In the genomic region with DNA sequence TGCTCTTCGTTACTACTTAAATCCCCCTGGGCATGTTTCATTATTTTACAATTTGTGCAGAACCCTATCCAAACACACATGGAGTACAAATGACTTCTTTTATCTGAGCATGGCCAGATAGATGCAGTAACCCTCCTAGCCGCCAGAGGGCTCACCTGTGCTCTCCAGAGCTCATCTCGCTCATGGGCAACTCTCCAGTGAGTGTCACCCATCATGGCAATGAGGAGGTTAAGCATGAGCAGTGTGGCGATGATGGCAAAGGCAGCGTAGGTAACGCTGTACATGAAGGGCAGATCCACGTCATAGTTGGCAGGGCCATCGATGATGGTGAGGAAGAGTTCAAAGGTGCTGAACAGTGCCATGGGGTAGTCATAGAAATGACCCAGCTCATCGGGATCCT, we compare ENCODE assay signal across 9 mouse cellular contexts. TPM values are rescaled to one million over a fixed set of nuclear protein-coding genes. Genes with fewer than 3 reads are reported as not detected.
DNase-seq lines count a peak whose midpoint lies in the region; ATAC-seq and TF ChIP-seq lines count a peak whose summit lies in the region.
"Had no signal": no experiment of that assay in that cellular context is flagged by ENCODE, and none has a peak within 500 bp of the region (broad histone marks: within the 10 kb centered on the region; RNA-seq: fewer than 3 reads in every experiment).

No protein-coding gene starts in this region.

- H3K4me1 ChIP-seq in G1E (ENCODE audit: insufficient read depth, low read depth, low read length): peaks cover 3% of the 10 kb centered on the region; the same call in 1 of the 2 replicates
- H3K4me1 ChIP-seq in lung, postnatal 0 days (ENCODE audit: insufficient read depth, low read depth, low read length): no peaks in the 10 kb centered on the region
- no peaks in the 10 kb centered on the region for H3K4me1 ChIP-seq in stomach, postnatal 0 days (replicated peaks; ENCODE audit: control insufficient read depth, insufficient read depth)

- H3K4me2 ChIP-seq in lung, postnatal 0 days (replicated peaks; ENCODE audit: low read depth, low read length): no peak overlapping the region
- H3K4me2 ChIP-seq in stomach, postnatal 0 days (replicated peaks; ENCODE audit: low read depth): no peak overlapping the region

- 68% methylated on average over 9 of the region's 9 CpGs for WGBS in lung, postnatal 0 days
- 65% methylated on average over 9 of the region's 9 CpGs for WGBS in stomach, postnatal 0 days

- ATAC-seq in G1E (ENCODE audit: extremely low read depth, insufficient number of reproducible peaks, low FRiP score, poor library complexity, severe bottlenecking): peak; percentile 40; the same call in 1 of the 2 replicates
- ATAC-seq in lung, postnatal 0 days: no peak
- ATAC-seq in stomach, postnatal 0 days (ENCODE audit: low FRiP score, low TSS enrichment): no peak

- no peak overlapping the region for H3K9ac ChIP-seq in lung, postnatal 0 days (replicated peaks; ENCODE audit: low read depth)
- H3K9ac ChIP-seq in stomach, postnatal 0 days (ENCODE audit: low read length): no peak overlapping the region

- no peak overlapping the region for H3K4me3 ChIP-seq in G1E (ENCODE audit: low read depth, low read length)
- H3K4me3 ChIP-seq in lung, postnatal 0 days (ENCODE audit: low read depth, low read length): no peak overlapping the region
- no peak overlapping the region for H3K4me3 ChIP-seq in stomach, postnatal 0 days (ENCODE audit: low read depth, low read length)

- H3K27ac ChIP-seq in lung, postnatal 0 days (ENCODE audit: low read length): no peak overlapping the region
- H3K27ac ChIP-seq in stomach, postnatal 0 days (replicated peaks): no peak overlapping the region
- H3K27ac ChIP-seq: macrophage had no signal

- peak; percentile 80 for TF ChIP-seq CTCF in G1E (IDR thresholded peaks at IDR 0.05; ENCODE audit: low read depth, low read length)
- peak; percentile 69 for TF ChIP-seq CTCF in lung, postnatal 0 days (IDR thresholded peaks at IDR 0.05)
- TF ChIP-seq CTCF in stomach, postnatal 0 days (IDR thresholded peaks at IDR 0.05; ENCODE audit: low read depth): peak; percentile 73

- TF ChIP-seq EP300 in lung, postnatal 0 days (IDR thresholded peaks at IDR 0.05): no peak
- no peak for TF ChIP-seq EP300 in stomach, postnatal 0 days (optimal IDR thresholded peaks at IDR 0.05)

- H3K27me3 ChIP-seq in G1E (ENCODE audit: insufficient read depth, low read length): peaks cover 18% of the 10 kb centered on the region
- no peaks in the 10 kb centered on the region for H3K27me3 ChIP-seq in lung, postnatal 0 days (replicated peaks; ENCODE audit: insufficient read depth, low read length)
- no peaks in the 10 kb centered on the region for H3K27me3 ChIP-seq in stomach, postnatal 0 days (ENCODE audit: control insufficient read depth, insufficient read depth, low read length)

- H3K9me3 ChIP-seq in G1E (replicated peaks): no peaks in the 10 kb centered on the region
- H3K9me3 ChIP-seq in lung, postnatal 0 days (ENCODE audit: low read length): no peaks in the 10 kb centered on the region
- H3K9me3 ChIP-seq in stomach, postnatal 0 days (ENCODE audit: control insufficient read depth, low read length): no peaks in the 10 kb centered on the region

- DNase-seq in layer of hippocampus, adult 9-10 months (ENCODE audit: low spot score): peak; percentile 13
- DNase-seq in layer of hippocampus, adult 8-10 months (ENCODE audit: low spot score in 2 of 2): no peak
- peak; percentile 15 for DNase-seq in G1E (ENCODE audit: low spot score)
- peak; percentile 27 for DNase-seq in c-Kit-positive CD71-positive TER-119-negative erythroid progenitor cells, embryonic 14.5 days (ENCODE audit: low read depth)
- DNase-seq in lung, postnatal 0 days (ENCODE audit: low spot score): peak; percentile 22
- peak; percentile 48 for DNase-seq in stomach, postnatal 0 days (ENCODE audit: low spot score)
- DNase-seq in gastrocnemius, postnatal 25 days: no peak

- no peaks in the 10 kb centered on the region for H3K36me3 ChIP-seq in G1E (replicated peaks)
- no peaks in the 10 kb centered on the region for H3K36me3 ChIP-seq in lung, postnatal 0 days (ENCODE audit: insufficient read depth, low read length)
- no peaks in the 10 kb centered on the region for H3K36me3 ChIP-seq in stomach, postnatal 0 days (ENCODE audit: control insufficient read depth, insufficient read depth, low read length)

RNA-seq across cellular contexts. Expression of a gene that starts 13.5 kb away (rescaled TPM):
- total RNA-seq in layer of hippocampus, adult 8-10 months (2022): 1 to 10 TPM; 1.4 to 2.7 (median 1.9) TPM
- not detected in 2 replicates for total RNA-seq in G1E (2014; fragmentation: Nextera tagmentation)
- total RNA-seq in G1E (2017): 0.05 and 0.12 TPM in 2 replicates
- polyA plus RNA-seq in G1E (2012): not detected in 2 replicates
- polyA plus RNA-seq in lung, postnatal 0 days (2015; fragmentation: Nextera tagmentation; extraction: Ambion mirVana): 12.4 and 17.8 TPM in 2 replicates
- polyA plus RNA-seq in stomach, postnatal 0 days (2015; fragmentation: Nextera tagmentation; extraction: Ambion mirVana): 7.1 and 8.4 TPM in 2 replicates
- total RNA-seq in gastrocnemius, postnatal 25 days (2021): not detected
- polyA plus RNA-seq: macrophage had no signal

RNA-seq across cellular contexts. Expression of a gene that starts 17.4 kb away (rescaled TPM):
- 10 to 100 TPM; 75.3 to 83.9 (median 78.7) TPM for total RNA-seq in layer of hippocampus, adult 8-10 months (2022)
- total RNA-seq in G1E (2014; fragmentation: Nextera tagmentation) (not detected in 2 replicates), G1E (2017) (1.2 and 1.7 TPM in 2 replicates)
- 0.12 and 0.46 TPM in 2 replicates for polyA plus RNA-seq in G1E (2012)
- 5.5 and 6.2 TPM in 2 replicates for polyA plus RNA-seq in lung, postnatal 0 days (2015; fragmentation: Nextera tagmentation; extraction: Ambion mirVana)
- 23.5 and 24.3 TPM in 2 replicates for polyA plus RNA-seq in stomach, postnatal 0 days (2015; fragmentation: Nextera tagmentation; extraction: Ambion mirVana)
- 1 to 10 TPM; 1.2 to 1.6 TPM for total RNA-seq in gastrocnemius, postnatal 25 days (2021)

RNA-seq across cellular contexts. Expression of a gene that starts 57.9 kb away (rescaled TPM):
- total RNA-seq in layer of hippocampus, adult 8-10 months (2022): not detected
- total RNA-seq in G1E (2014; fragmentation: Nextera tagmentation) (not detected in 2 replicates), G1E (2017) (0.16 TPM in 1 of 2 replicates, not detected in the other)
- polyA plus RNA-seq in G1E (2012): not detected in 2 replicates
- polyA plus RNA-seq in lung, postnatal 0 days (2015; fragmentation: Nextera tagmentation; extraction: Ambion mirVana): not detected in 2 replicates
- polyA plus RNA-seq in stomach, postnatal 0 days (2015; fragmentation: Nextera tagmentation; extraction: Ambion mirVana): not detected in 2 replicates
- not detected for total RNA-seq in gastrocnemius, postnatal 25 days (2021)
- polyA plus RNA-seq: frontal cortex, adult 2 months; macrophage had no signal

Comparison
In these comparisons a context has a peak if more than half of its experiments do, and no peak if none do; other contexts are left out.
1. DNase-seq: peak in layer of hippocampus, adult 9-10 months (single experiment), G1E (single experiment), c-Kit-positive CD71-positive TER-119-negative erythroid progenitor cells, embryonic 14.5 days (single experiment), lung, postnatal 0 days (single experiment) and stomach, postnatal 0 days (single experiment); none in layer of hippocampus, adult 8-10 months (0 of 2) and gastrocnemius, postnatal 25 days (single experiment).
2. RNA of a gene that starts 17.4 kb away (total RNA-seq): 75.3 to 83.9 TPM in layer of hippocampus, adult 8-10 months; 1.2 to 1.6 TPM in gastrocnemius, postnatal 25 days and 1.2 to 1.7 TPM in G1E; every median in the first group is over 10 times any median in the second.
3. Peak in every context shown above with its lines, with median percentiles within 50 percentile points of each other: CTCF ChIP-seq.